Mouse (Mus musculus): ENCODE data around the gene Polr2l. TPM values are rescaled to one million over a fixed set of nuclear protein-coding genes. Genes with fewer than 3 reads are reported as not detected.

Polr2l gene
- 74.5 TPM in 2 replicates for total RNA-seq (2021)
- long read RNA-seq, experiment 1, transcript Polr2l-201 (2 exons, 1,650 nt), result major isoform, 197 of 391 reads
- long read RNA-seq, experiment 1, partial matches to known transcripts, result 0 of 391 reads
- long read RNA-seq, experiment 1, other reads (novel, unspliced or antisense), result 194 of 391 reads
- long read RNA-seq, experiment 2, transcript Polr2l-201 (2 exons, 1,650 nt), result major isoform, 187 of 452 reads
- long read RNA-seq, experiment 2, partial matches to known transcripts, result 0 of 452 reads
- long read RNA-seq, experiment 2, other reads (novel, unspliced or antisense), result 265 of 452 reads

GRCm38 (mm10) chr7:141475011-141475804 is at the start of gene Polr2l, which contains the start of gene Tspan4:
Gene Polr2l, minus strand, starts transcription at chr7:141475132.
Gene Tspan4, plus strand, starts transcription at chr7:141475240.
- DNase-seq, result peak; percentile 90

- no peak for DNase-seq
Measured at GRCm38 (mm10) chr7:141524271-141524670, 49.3 kb upstream of the Polr2l start.

- DNase-seq, result no peak
Measured at GRCm38 (mm10) chr7:141523007-141523406, 48.1 kb upstream of the Polr2l start.

- DNase-seq, result no peak
Measured at GRCm38 (mm10) chr7:141519795-141520194, 44.9 kb upstream of the Polr2l start.

- DNase-seq, result no peak
Measured at GRCm38 (mm10) chr7:141518926-141519325, 44.0 kb upstream of the Polr2l start.

GRCm38 (mm10) chr7:141518296-141518695 is 43.4 kb upstream of the Polr2l start:
- peak; percentile 52 for DNase-seq

GRCm38 (mm10) chr7:141517638-141518037 is 42.7 kb upstream of the Polr2l start:
- DNase-seq, result peak; percentile 74

- DNase-seq, result no peak
Measured at GRCm38 (mm10) chr7:141510681-141511191, 35.8 kb upstream of the Polr2l start.

GRCm38 (mm10) chr7:141510196-141510595 is 35.3 kb upstream of the Polr2l start:
- no peak for DNase-seq

GRCm38 (mm10) chr7:141508160-141508559 is 33.2 kb upstream of the Polr2l start:
- DNase-seq, result no peak

GRCm38 (mm10) chr7:141506278-141506677 is 31.3 kb upstream of the Polr2l start:
- DNase-seq, result no peak

GRCm38 (mm10) chr7:141502556-141502905 is 27.6 kb upstream of the Polr2l start:
- no peak for DNase-seq

- DNase-seq, result peak; percentile 75
Measured at GRCm38 (mm10) chr7:141501820-141502555, 27.1 kb upstream of the Polr2l start.

- DNase-seq, result no peak
Measured at GRCm38 (mm10) chr7:141497600-141497999, 22.7 kb upstream of the Polr2l start.

- DNase-seq, result no peak
Measured at GRCm38 (mm10) chr7:141495940-141496339, 21.0 kb upstream of the Polr2l start.

GRCm38 (mm10) chr7:141495379-141495778 is 20.4 kb upstream of the Polr2l start:
- no peak for DNase-seq

GRCm38 (mm10) chr7:141493729-141494128 is 18.8 kb upstream of the Polr2l start:
- DNase-seq, result no peak

- no peak for DNase-seq
Measured at GRCm38 (mm10) chr7:141492738-141493137, 17.8 kb upstream of the Polr2l start.

GRCm38 (mm10) chr7:141491151-141491550 is 16.2 kb upstream of the Polr2l start:
- peak; percentile 45 for DNase-seq

GRCm38 (mm10) chr7:141487141-141487540 is 12.2 kb upstream of the Polr2l start:
- DNase-seq, result no peak

GRCm38 (mm10) chr7:141486239-141486638 is 11.3 kb upstream of the Polr2l start:
- DNase-seq, result no peak

GRCm38 (mm10) chr7:141485606-141486005 is 10.7 kb upstream of the Polr2l start:
- no peak for DNase-seq

GRCm38 (mm10) chr7:141485186-141485585 is 10.3 kb upstream of the Polr2l start:
- no peak for DNase-seq

Data from adrenal gland, postnatal 14 days (tissue).